ENCODE assay signal across 8 mouse cellular contexts in genomic region chr1:121096551-121097550, GRCm38 (mm10).
DNase-seq lines count a peak whose midpoint lies in the region; ATAC-seq and TF ChIP-seq lines count a peak whose summit lies in the region.
"Had no signal": no experiment of that assay in that cellular context is flagged by ENCODE, and none has a peak within 500 bp of the region (broad histone marks: within the 10 kb centered on the region; RNA-seq: fewer than 3 reads in every experiment).

No protein-coding gene starts in this region.

- no peaks in the 10 kb centered on the region for H3K27me3 ChIP-seq in intestine, postnatal 0 days (replicated peaks; ENCODE audit: control insufficient read depth, insufficient read depth, low read length)

- no peak overlapping the region for H3K27ac ChIP-seq in ES-E14 (ENCODE audit: insufficient read depth, low read depth, low read length, poor library complexity, severe bottlenecking)
- H3K27ac ChIP-seq in intestine, postnatal 0 days (ENCODE audit: low read depth, low read length), result no peak overlapping the region

- ATAC-seq in intestine, postnatal 0 days, result no peak

- no peaks in the 10 kb centered on the region for H3K9me3 ChIP-seq in ES-E14 (ENCODE audit: control insufficient read depth, insufficient read depth, low read depth, low read length)
- H3K9me3 ChIP-seq in intestine, postnatal 0 days (ENCODE audit: control insufficient read depth), result no peaks in the 10 kb centered on the region

- in situ Hi-C loops in ES-E14 (cut with MboI; ENCODE audit: low sequenced_read_pairs in 2 of 2, unreplicated experiment in 2 of 2), result no loop called here

- 0 out of 4 replicates have a peak, but pooled peaks cover 1 to 2% of the 10 kb centered on the region in 2 experiments for H3K4me1 ChIP-seq in ES-E14 (ENCODE audit: control insufficient read depth in 2 of 2, insufficient read depth in 2 of 2, low read length in 2 of 2, poor library complexity in 1 of 2)
- no peaks in the 10 kb centered on the region for H3K4me1 ChIP-seq in intestine, postnatal 0 days (replicated peaks; ENCODE audit: control insufficient read depth, insufficient read depth, low read length)

- H3K9ac ChIP-seq in ES-E14 (ENCODE audit: insufficient read depth, low read depth, low read length, poor library complexity, severe bottlenecking), result peak overlapping the region; percentile 46; the same call in 1 of the 2 replicates
- H3K9ac ChIP-seq in intestine, postnatal 0 days (ENCODE audit: low read depth, low read length), result 0 out of 2 replicates have a peak overlapping the region, but pooled peaks have one; percentile 26

- no peak for DNase-seq in ES-E14 (ENCODE audit: low read depth, low spot score)
- peak; percentile 70 for DNase-seq in brain, adult 2 months (ENCODE audit: low read depth, low spot score)
- DNase-seq in heart, adult 18-20 months, result peak; percentile 60
- peak; percentile 7 to 16 for DNase-seq in lung, adult 18-20 months
- DNase-seq in retina, postnatal 1 day, result peak; percentile 44
- DNase-seq in frontal cortex, postnatal 14 days (ENCODE audit: low spot score in 2 of 2), result no peak

- no peaks in the 10 kb centered on the region for H3K36me3 ChIP-seq in ES-E14 (ENCODE audit: control insufficient read depth, insufficient read depth, low read length, poor library complexity, severe bottlenecking)
- no peaks in the 10 kb centered on the region for H3K36me3 ChIP-seq in intestine, postnatal 0 days (ENCODE audit: control insufficient read depth, insufficient read depth)

- 8% methylated on average over 28 of the region's 28 CpGs for WGBS in intestine, postnatal 0 days

- peak overlapping the region; percentile 61 for H3K4me2 ChIP-seq in intestine, postnatal 0 days (replicated peaks; ENCODE audit: low read depth)

- H3K4me3 ChIP-seq in ES-E14 (ENCODE audit: insufficient read depth in 1 of 2, low read depth in 1 of 2, low read length in 2 of 2, poor library complexity in 1 of 2, severe bottlenecking in 1 of 2), result peak overlapping the region; percentile 15 to 35; a peak in 3 of 4 replicates
- H3K4me3 ChIP-seq in intestine, postnatal 0 days (ENCODE audit: low read depth, low read length), result peak overlapping the region; percentile 31
- H3K4me3 ChIP-seq: myocyte had no signal

- no peak for TF ChIP-seq CTCF in intestine, postnatal 0 days (IDR thresholded peaks at IDR 0.05; ENCODE audit: low read depth)

TF ChIP-seq in ES-E14, 5 proteins besides CTCF, POLR2A, EP300 and RAD21:
- TF ChIP-seq ZNF384 (IDR thresholded peaks at IDR 0.05; ENCODE audit: low read depth, low read length), result peak; percentile 70; the same call in 1 of the 2 replicates
- TF ChIP-seq ZC3H11A (IDR thresholded peaks at IDR 0.05; ENCODE audit: borderline replicate concordance, low read depth, low read length), result no peak
- no peak for TF ChIP-seq CHD2 (IDR thresholded peaks at IDR 0.05; ENCODE audit: low read depth, low read length)
- TF ChIP-seq HCFC1 (IDR thresholded peaks at IDR 0.05; ENCODE audit: borderline replicate concordance, insufficient read depth, low read length), result no peak
- TF ChIP-seq MAFK (IDR thresholded peaks at IDR 0.05; ENCODE audit: insufficient read depth, low read depth, low read length), result no peak

Comparison
In these comparisons a context has a peak if more than half of its experiments do, and no peak if none do; other contexts are left out.
1. DNase-seq: peak in brain, adult 2 months (single experiment), heart, adult 18-20 months (2 of 2), lung, adult 18-20 months (2 of 2) and retina, postnatal 1 day (single experiment); none in ES-E14 (single experiment) and frontal cortex, postnatal 14 days (0 of 2).